Mouse (Mus musculus): ENCODE results near the gene Htr1a. TPM values are rescaled to one million over a fixed set of nuclear protein-coding genes. Genes with fewer than 3 reads are reported as not detected.

Gene Htr1a
- polyA plus RNA-seq (2017; shearing (Covaris generic)), result not detected

DNA sequence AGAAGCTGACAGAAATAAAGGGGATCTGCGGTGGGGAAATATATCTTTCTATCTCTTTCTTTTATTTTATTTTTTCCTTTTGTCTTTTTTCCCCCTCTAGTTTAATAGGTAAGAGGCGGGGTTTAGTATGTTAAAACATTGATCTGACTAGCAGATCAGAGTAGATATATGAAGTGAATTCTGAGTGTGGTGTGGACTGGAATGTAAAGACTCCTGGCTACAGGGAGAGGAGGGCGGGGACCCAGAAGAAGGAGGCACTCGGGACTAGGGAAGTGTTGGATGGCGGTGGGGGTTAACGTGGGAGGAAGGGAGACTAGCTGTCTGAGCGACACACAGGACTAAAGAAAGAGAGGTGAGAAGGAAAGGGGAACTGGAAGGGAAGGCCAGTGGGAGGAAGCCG lies at the start of gene Htr1a:
TSS of gene Htr1a (plus strand) at position 301 of the 400 bp plus-strand sequence.
- no peak for ATAC-seq

DNA sequence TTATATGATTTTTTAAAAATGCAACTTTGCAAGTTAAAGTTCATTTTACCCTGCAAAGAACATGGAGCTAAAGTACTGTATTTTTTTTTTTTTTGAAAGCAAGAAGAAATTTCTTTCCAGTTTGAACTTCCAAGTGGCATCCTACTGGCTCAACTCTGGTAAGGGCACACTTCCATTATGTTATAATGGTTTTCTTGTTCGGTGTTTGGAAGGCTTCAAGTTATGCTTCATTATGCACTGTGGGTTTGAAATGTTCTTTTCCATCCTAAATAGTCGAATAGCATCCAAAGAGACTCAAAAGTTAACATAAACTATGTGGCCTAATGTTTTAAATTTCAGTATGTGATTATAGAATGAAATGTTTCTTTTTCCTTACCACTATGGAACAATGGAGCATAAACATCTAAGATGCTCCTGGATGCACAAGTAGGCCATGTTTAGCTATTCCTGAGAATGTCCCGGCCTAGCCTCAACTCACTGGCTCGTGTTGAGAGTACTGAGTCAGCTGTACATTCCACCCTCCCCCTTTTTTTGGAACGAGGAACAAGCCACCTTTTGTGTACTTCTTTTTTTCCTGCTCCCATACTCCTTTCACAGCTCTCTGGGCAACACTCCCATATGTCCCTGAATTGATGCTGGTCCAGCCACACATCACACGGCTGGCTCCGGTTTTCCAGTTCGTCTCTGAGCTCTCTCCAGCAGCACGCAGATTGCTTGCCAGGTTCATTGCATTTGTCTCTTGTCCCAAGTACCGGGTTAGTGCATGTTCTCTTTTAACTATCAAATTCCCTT lies 31.7 kb upstream of the Htr1a start:
- no peak for ATAC-seq

DNA sequence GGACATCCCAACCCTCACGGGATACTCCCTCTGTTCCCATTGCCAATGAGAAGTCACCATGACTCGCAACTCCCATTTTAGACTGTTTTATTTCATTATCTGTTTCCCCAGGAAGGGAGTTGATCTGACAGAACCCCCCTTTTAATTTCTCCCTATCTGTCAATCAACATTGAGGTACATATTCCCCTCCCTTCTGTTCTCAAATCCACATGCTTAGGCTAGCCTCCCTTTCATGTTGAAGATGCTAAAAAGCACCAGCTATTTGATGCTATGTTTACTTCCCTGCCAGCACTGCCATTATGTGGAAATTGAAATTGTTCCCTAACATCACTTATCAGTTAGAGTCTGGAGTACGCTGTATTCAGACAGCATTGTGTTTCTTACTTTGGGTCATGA lies 31.1 kb upstream of the Htr1a start:
- no peak for ATAC-seq

DNA sequence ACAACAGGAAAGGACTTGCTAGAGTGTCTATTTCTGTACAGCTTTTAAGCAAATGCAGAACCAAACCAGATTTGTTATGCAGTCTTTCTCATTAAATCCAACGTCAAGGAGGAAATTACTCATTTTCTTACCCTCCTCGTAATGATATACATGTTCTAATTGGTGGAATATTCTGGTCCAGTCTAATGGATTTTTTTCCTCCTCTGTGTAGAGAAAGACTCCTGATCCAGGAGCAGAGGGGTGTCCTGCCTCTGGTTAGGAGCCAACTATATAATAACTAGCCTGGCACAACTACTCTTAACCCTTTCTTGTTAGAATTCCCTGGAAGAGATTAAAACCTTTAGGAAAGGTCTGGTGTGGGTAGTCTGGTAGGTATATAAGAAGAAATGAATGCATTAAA lies 10.3 kb upstream of the Htr1a start:
- ATAC-seq, result no peak

DNA sequence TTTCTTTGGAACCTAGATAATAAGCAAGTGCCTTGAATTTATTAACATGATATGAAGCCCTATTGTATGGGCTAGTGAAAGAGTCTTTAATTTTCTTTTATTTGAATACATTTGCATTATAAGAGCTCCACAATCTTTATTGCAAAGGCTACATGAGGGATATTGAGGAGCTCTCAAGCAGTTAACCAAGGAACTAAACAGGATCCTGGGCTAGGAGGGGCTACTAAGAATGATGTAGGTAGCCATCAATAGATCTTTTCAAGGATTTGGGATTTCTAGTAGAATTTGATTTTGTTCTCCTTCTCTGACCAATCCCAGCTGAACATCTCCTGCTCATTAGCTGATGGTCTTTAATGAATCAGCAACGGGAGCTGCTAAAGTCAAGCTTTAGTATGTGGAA lies 9.8 kb upstream of the Htr1a start:
- ATAC-seq, result no peak

DNA sequence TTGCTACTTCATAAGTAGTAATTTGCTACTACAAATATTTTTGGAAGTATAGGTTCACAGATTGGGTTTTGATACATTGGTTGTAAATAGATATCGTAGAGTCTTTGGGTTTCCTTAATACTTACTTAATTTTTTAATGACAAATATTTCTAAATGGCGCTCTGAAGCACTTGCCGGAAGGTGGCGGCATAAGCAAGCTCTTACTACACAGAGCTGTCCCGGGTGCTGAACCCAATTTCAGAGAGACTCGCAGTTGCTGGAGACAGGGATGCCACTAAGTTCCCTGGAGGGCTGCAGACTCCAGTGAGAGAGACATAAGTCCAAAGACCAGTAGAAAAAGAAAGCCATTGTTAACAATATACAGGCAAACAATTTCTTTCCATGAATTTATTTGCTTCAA lies 863 bp upstream of the Htr1a start:
- ATAC-seq, result no peak

DNA sequence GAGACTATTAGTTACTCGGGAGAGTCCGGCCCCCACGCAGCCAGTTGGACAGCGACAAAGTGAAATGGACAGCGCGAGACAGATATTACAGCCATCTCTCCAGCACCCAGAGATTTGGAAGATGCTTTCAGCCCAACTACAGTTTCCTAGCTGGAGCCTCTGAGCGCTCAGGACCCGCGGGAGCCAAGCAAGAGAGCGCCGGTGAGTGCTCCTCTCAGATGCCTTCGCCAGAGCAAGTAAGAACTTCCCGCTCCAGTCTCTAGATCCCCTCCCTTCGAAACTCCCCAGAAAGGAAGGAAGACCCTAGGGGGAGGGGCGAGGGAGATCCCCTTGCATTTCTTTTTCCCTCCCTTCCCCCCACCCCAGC lies 415 bp downstream of the Htr1a start:
- ATAC-seq, result no peak

DNA sequence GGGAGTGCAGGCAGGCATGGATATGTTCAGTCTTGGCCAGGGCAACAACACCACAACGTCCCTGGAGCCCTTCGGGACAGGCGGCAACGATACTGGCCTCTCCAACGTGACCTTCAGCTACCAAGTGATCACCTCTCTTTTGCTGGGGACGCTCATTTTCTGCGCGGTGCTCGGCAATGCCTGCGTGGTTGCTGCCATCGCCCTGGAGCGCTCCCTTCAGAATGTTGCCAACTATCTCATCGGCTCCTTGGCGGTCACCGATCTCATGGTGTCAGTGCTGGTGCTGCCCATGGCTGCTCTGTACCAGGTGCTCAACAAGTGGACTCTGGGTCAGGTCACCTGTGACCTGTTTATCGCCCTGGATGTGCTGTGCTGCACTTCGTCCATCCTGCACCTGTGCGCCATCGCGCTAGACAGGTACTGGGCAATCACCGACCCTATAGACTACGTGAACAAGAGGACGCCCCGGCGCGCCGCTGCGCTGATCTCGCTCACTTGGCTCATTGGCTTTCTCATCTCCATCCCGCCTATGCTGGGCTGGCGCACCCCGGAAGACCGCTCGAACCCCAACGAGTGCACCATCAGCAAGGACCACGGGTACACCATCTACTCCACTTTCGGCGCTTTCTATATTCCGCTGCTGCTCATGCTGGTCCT lies 927 bp downstream of the Htr1a start:
- ATAC-seq, result no peak

DNA sequence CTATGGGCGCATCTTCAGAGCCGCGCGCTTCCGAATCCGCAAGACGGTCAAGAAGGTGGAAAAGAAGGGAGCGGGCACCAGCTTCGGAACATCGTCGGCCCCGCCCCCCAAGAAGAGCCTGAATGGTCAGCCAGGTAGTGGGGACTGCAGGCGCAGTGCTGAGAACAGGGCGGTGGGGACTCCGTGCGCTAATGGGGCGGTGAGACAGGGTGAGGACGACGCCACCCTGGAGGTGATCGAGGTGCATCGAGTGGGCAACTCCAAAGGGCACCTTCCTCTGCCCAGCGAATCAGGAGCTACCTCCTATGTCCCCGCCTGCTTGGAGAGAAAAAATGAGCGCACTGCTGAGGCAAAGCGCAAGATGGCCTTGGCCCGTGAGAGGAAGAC lies 1.4 kb downstream of the Htr1a start:
- no peak for ATAC-seq

DNA sequence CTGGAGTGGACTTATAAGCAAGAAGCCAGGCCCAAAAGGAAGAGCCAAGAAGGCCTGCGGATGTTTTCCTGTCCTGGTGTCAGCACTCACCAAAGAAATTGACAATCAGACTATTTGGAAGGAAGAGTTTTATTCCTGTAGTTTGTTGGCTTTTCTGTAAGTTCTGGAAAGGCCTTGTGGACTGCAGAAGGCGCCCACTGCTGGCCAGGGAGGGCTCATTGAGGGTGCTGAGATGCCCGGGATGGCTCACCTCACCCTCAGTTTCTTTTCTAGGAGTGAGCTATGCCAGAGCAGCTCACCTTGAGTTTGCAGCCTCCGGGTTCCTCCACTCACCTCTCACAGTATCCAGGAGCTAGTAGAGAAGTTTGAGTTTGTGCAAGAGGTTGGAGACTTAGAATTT lies 2.8 kb downstream of the Htr1a start:
- ATAC-seq, result no peak

DNA sequence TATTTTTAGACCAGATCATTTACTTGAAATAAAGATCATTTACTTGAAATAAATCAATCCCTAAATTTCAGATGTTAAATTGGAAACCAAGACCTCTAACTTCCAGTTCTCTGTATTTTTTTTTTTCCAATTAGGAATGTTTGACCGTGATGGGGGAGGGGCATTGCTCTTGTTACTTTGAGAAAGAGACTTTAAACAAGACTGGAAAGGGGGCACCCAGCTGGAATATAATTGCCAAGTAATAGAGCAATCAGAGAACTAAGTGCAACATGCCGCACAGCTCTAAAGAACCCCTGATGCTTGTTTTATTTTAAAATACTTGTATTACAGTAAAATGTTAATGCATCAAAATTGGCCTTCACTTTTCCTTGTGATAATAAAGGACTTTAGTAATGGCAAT lies 4.3 kb downstream of the Htr1a start:
- ATAC-seq, result no peak

DNA sequence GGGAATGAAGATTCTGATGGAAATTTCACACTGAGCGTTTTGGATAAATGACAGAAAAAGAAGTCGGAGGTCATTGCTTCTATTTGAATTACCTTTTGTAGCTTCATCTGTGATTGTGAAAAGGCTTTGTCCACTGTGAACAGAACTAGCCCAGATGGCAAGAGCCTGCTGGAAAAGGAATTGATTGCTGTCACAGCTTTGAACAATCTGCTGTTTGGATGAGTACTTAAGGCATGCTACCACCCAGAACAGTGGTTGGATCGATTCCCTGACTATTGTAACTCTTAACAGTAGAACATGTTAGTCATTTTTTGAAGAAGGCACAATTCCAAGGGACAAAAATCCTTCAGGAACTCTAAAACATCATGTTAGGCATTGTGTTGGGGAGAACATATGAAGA lies 8.1 kb downstream of the Htr1a start:
- ATAC-seq, result no peak

Other genes with a start within 250 kb of the Htr1a start
- gene Rnf180, start 148.8 kb upstream of the Htr1a start, polyA plus RNA-seq (2017; shearing (Covaris generic)), result not detected

Measured in CD4-positive, CD25-positive, alpha-beta regulatory T cell, adult 4 months (primary cell).